Mouse (Mus musculus) ovary, postnatal 10 days (tissue): ENCODE measurements at regions not wholly inside any gene's neighbourhood (a gene's known extent, or its start where the extent isn't known, plus 50 kb on each side); places are given as distances from the start of the nearest gene placed in this dataset.

Experiments
- DNase-seq: peaks from one replicate; pipeline ENCODE4 v3.0.0; 2022; ENCODE audit warnings: low spot score

GRCm38 (mm10) chr11:31531416-31531815 lies 140.3 kb downstream of the Bod1 start:
- no peak for DNase-seq

GRCm38 (mm10) chr11:31530851-31531250 lies 140.8 kb downstream of the Bod1 start:
- DNase-seq: no peak

- no peak for DNase-seq
These were observed 142.0 kb downstream of the Bod1 start for GRCm38 (mm10) chr11:31529686-31530085.

GRCm38 (mm10) chr11:31524708-31525107 lies 147.0 kb downstream of the Bod1 start:
- no peak for DNase-seq

- DNase-seq: no peak
These were observed 147.5 kb downstream of the Bod1 start for GRCm38 (mm10) chr11:31524065-31524618.

GRCm38 (mm10) chr11:31522127-31522526 lies 149.6 kb downstream of the Bod1 start:
- no peak for DNase-seq

GRCm38 (mm10) chr11:31520909-31521308 lies 150.8 kb downstream of the Bod1 start:
- DNase-seq: no peak

- no peak for DNase-seq
These were observed 133.5 kb upstream of the Stc2 start for GRCm38 (mm10) chr11:31503239-31503916.

- no peak for DNase-seq
These were observed 115.6 kb upstream of the Stc2 start for GRCm38 (mm10) chr11:31485429-31485828.

GRCm38 (mm10) chr11:31481057-31481340 lies 111.1 kb upstream of the Stc2 start:
- no peak for DNase-seq

- no peak for DNase-seq
These were observed 110.6 kb upstream of the Stc2 start for GRCm38 (mm10) chr11:31480225-31481056.

- no peak for DNase-seq
These were observed 107.9 kb upstream of the Stc2 start for GRCm38 (mm10) chr11:31477763-31478162.

- no peak for DNase-seq
These were observed 107.2 kb upstream of the Stc2 start for GRCm38 (mm10) chr11:31477104-31477503.

- no peak for DNase-seq
These were observed 103.1 kb upstream of the Stc2 start for GRCm38 (mm10) chr11:31473017-31473416.

- DNase-seq: no peak
These were observed 101.0 kb upstream of the Stc2 start for GRCm38 (mm10) chr11:31470681-31471414.

- DNase-seq: no peak
These were observed 95.0 kb upstream of the Stc2 start for GRCm38 (mm10) chr11:31464844-31465243.

- no peak for DNase-seq
These were observed 92.6 kb upstream of the Stc2 start for GRCm38 (mm10) chr11:31462440-31462839.

GRCm38 (mm10) chr11:31461824-31462223 lies 92.0 kb upstream of the Stc2 start:
- DNase-seq: no peak

GRCm38 (mm10) chr11:31461348-31461747 lies 91.5 kb upstream of the Stc2 start:
- no peak for DNase-seq

GRCm38 (mm10) chr11:31427374-31427773 lies 57.5 kb upstream of the Stc2 start:
- DNase-seq: no peak
